Mouse (Mus musculus) WW6 (cell line): ENCODE results near the gene Noa1.

Experiments used
- DNase-seq: peaks from one replicate; pipeline ENCODE4 v3.0.0-alpha.2; 2013; ENCODE audit warnings: low read depth, low spot score

Noa1 gene

DNA sequence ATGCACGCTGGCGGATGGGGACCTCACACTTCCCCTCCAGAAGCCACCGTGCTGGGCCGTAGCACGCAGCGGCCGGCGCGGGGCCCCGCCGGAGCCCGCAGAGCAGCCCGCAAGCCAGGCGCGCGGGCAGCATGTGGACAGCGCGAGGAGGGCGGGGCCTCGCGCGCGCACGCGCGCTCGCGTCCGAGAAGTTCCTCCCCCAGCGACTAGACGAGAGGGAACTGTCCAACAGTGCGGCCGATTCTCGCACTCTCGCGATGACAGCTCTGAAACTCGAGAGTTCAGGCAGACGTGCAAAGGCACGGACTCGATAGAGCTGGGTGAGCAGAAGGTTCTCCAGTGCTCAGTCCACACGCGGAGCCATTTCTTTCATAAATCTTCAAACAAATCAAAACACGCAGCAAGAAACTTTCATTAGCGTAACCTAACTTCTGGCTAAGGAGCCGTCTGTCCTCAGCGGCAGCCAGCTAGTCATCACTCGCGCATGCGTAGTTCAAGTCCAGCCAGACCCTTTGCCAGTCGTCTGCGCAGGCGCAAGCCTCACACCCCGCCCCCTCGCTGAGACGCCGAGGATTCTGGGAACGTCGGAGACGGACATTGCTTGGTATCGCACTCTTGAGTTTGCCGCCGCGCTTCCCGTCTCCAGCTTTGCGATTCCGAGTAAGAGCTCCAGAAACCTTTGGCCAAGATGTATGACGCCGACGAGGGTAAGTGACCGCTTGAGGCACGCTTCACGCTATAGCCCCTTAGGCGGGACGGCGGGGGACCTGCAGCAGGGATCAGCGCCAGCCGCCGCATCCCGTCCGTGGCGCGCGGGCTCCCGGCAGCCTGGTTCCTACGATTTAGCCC lies at the start of gene Noa1, which contains the start of gene Polr2b:
TSS of gene Noa1 (minus strand) at position 161 of the 849 bp plus-strand sequence.
TSS of gene Polr2b (plus strand) at position 224 of the 849 bp plus-strand sequence.
- peak; percentile 97 for DNase-seq

- DNase-seq: no peak
Measured at GRCm38 (mm10) chr5:77358347-77358746, 48.5 kb upstream of the Noa1 start.

DNA sequence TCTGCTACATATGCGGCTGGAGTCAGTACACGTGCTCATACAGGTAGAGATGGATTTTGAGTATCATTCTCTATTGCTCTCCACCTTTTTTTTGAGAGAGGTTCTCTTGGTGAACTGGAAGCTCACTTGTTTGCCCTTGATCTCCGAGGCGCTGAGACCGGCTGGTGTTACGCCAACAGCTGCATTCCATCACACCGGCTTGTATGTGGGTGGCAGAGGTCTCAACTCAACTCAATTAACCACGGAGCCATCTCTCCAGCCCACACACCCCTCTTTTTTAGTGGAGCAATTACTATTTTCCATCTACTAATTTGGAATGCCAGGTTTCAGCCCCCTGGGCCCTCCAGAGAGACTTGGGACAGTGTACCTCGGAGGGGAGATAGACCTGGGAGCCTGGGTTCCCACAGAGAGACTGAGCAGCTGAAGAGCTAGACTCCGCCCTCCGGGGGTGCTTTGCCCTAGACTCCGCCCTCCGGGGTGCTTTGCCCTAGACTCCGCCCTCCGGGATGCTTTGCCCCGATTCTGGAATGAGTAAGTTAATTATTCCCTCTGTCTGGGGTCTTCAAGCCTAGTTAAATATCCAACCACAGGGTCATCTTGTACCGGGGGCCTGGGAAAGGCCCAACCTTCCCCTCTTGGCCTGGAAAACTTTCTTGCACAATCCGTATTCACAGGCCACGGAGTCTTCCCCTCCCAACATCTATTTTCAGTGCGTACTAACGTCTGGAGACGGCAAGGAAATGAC lies 47.7 kb upstream of the Noa1 start:
- DNase-seq: peak; percentile 61

GRCm38 (mm10) chr5:77355307-77356265 lies 45.7 kb upstream of the Noa1 start:
- DNase-seq: no peak

DNA sequence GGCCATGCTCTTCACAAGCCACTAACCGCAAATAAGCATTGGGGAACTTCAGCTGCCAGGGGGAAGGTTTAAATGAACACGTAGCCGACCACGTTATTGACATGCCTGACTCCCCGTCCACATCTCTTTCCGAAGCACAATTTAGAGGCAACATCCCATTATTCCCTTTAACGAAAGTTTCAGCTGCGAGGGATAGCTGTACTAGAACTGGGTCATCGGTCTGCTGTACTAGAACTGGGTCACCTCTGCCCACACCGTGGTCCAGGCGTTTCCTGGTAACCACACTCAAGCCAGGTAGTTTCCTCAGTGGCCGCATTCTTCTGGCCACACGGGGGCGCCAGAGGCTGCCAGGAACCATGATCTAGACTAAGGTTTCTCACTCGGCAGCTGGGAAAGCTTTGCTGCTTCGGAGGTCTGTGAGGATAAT lies 44.5 kb upstream of the Noa1 start:
- peak; percentile 53 for DNase-seq

- no peak for DNase-seq
Measured at GRCm38 (mm10) chr5:77351691-77352090, 41.8 kb upstream of the Noa1 start.

- peak; percentile 45 for DNase-seq
Measured at GRCm38 (mm10) chr5:77349971-77350658, 40.2 kb upstream of the Noa1 start.

DNA sequence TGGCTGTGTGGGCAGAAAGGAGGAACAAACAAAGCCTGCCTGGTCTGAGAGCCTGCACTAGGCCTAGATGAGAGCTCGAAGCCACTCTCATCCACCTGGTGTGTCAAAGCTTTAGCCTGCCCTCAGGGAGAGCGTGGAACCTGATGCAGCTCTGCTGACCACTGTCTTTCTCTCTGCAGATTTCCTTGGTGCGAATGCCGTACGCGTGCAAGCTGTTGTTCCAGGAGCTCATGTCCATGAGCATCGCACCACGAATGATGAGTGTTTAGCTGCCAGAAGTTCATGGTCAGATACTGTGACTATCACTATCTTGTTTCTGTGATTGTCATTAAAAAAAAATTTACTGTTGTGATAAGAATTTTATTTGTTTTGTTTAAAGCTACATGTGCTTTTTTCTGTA lies 39.0 kb upstream of the Noa1 start:
- DNase-seq: no peak

DNA sequence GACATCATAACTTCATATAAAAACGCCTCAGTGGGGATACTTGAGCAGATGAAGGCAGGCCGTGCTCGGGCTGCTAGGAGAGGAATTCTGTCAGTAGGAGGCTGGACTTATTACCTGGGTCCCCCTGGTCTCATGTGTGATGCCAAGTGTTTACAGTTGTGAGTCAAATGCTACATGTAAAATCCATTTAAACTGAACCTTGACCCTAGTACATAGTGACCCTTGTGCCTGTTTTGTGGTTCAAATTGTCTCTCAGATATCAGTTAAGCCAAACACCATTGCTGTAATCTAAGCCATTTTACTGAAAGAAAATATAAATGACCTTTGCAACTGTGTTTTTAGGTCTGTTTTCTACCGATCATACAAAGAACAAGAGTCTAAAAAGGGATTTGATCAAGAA lies 30.1 kb upstream of the Noa1 start:
- DNase-seq: no peak

- no peak for DNase-seq
Measured at GRCm38 (mm10) chr5:77330154-77330553, 20.3 kb upstream of the Noa1 start.

GRCm38 (mm10) chr5:77324936-77325335 lies 15.1 kb upstream of the Noa1 start:
- DNase-seq: no peak

- no peak for DNase-seq
Measured at GRCm38 (mm10) chr5:77314986-77315385, 5.1 kb upstream of the Noa1 start.

GRCm38 (mm10) chr5:77314206-77314605 lies 4.3 kb upstream of the Noa1 start:
- no peak for DNase-seq

DNA sequence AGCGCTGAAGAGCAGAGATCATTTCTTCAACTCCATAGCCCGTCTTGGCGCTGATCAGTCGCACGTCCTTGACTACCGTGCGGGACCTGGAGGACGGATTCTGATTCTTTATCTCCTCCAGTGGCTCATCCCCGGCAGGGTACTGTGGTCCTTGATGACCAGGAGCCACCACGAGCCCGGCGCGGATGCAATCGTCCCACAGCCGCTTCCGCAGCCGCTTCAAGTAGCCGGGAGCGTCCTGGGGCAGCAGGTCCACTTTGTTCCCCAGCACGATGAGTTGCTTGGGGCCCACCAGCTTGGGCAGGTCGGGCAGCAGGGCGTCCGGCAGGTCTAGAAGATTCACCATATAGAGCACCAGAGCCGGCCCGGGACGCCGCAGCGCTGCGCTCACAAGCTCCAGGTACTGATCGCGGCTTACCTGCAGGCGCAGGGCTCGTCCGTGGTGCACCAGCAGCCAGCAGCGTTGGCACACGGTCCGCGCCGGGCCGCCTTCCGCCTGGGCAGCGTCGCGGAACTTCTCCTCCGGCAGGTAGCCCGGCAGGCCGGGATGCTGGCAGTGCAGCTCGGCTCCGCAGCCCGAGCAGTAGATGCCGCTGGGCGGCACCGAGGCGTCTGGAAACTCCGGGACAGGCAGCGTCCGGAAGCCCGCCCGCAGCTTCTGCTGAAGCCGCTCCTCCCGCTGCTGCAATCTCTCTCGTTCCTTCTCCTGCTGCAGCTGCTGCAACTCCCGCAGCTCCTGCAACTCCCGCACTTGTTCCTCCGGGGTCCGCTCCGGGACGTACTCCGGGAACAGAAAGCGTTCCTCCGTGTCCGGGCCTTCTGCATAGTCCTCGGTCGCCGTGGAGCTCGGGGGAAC lies 605 bp downstream of the Noa1 start:
- no peak for DNase-seq

- DNase-seq: no peak
Measured at GRCm38 (mm10) chr5:77307821-77308553, 1.9 kb downstream of the Noa1 start.

DNA sequence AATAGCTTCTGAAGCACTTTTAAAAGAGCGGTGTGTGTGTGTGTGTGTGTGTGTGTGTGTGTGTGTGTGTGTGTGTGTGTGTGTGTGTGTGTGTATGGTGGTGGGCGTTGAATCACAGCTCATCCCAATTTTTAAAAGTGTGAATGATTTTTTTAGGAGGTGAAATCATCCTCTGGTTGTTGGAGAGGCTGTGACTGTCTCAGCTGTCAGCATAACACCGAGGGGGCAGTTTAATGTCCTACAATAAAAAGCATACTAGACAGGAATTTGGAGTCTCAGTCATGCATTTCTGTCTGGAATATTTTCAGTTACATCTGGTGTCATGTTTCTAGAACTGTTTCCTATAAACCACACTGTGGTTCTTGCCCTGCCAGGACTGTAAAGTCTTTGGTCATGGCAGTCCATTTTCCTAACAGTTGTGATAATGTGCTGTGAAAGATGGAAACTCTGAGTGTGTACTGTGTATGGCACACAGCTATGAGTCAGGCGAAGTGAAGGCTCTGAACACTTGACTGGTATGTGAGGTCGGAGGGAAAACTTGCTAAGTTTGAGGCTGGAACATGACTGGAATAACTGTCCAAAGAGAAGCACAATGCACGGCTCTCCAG lies 8.5 kb downstream of the Noa1 start:
- no peak for DNase-seq

DNA sequence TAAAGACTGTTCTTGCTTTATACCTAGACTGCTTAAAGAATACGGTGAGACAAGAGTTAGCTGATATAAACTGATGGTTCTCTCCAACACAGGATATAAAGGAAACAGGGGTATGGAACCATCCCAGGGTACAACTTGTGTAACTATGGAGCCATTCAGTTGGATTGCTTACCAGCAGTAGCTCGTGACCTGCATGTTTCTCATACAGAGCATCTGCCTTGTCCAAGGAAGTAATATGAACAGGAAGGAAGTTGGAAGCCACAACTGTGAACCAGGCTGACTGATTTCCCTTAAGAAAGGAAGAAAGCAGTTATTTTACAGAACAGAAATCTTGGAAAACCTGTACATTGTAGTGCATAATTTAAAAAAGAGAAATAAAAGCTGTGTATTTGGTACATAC lies 10.4 kb downstream of the Noa1 start:
- no peak for DNase-seq

- no peak for DNase-seq
Measured at GRCm38 (mm10) chr5:77292803-77293522, 16.9 kb downstream of the Noa1 start.
